In genomic region chr5:130307921-130308320, GRCm38 (mm10) we compare ENCODE assay signal across 22 mouse cellular contexts. TPM values are rescaled to one million over a fixed set of nuclear protein-coding genes. Genes with fewer than 3 reads are reported as not detected.
DNase-seq lines count a peak whose midpoint lies in the region; ATAC-seq and TF ChIP-seq lines count a peak whose summit lies in the region.
"Had no signal": no experiment of that assay in that cellular context is flagged by ENCODE, and none has a peak within 500 bp of the region (broad histone marks: within the 10 kb centered on the region; RNA-seq: fewer than 3 reads in every experiment).

No protein-coding gene starts in this region.

- no peaks in the 10 kb centered on the region for H3K4me1 ChIP-seq in hindbrain, embryonic 14.5 days (replicated peaks; ENCODE audit: control insufficient read depth, insufficient read depth, low read length)
- H3K4me1 ChIP-seq in hindbrain, embryonic 10.5 days (replicated peaks) = no peaks in the 10 kb centered on the region
- H3K4me1 ChIP-seq in ES-Bruce4 (ENCODE audit: control insufficient read depth, insufficient read depth, low read length) (no peaks in the 10 kb centered on the region), ES-E14 (ENCODE audit: control insufficient read depth in 2 of 2, insufficient read depth in 2 of 2, low read length in 2 of 2, poor library complexity in 1 of 2) (peaks cover 4% of the 10 kb centered on the region in 2 experiments; a peak in 1 of 4 replicates)
- 0 out of 2 replicates have a peak, but pooled peaks cover 5% of the 10 kb centered on the region for H3K4me1 ChIP-seq in hindbrain, embryonic 15.5 days (replicated peaks)
- no peaks in the 10 kb centered on the region for H3K4me1 ChIP-seq in forebrain, postnatal 0 days (ENCODE audit: insufficient read depth)
- H3K4me1 ChIP-seq: embryonic facial prominence, embryonic 10.5 days; heart, embryonic 10.5 days had no signal

- peak overlapping the region; percentile 40 for H3K27ac ChIP-seq in hindbrain, embryonic 14.5 days
- H3K27ac ChIP-seq in hindbrain, embryonic 10.5 days = no peak overlapping the region
- H3K27ac ChIP-seq in ES-Bruce4 (ENCODE audit: insufficient read depth, low read length) = no peak overlapping the region
- no peak overlapping the region for H3K27ac ChIP-seq in ES-E14 (ENCODE audit: insufficient read depth, low read depth, low read length, poor library complexity, severe bottlenecking)
- 0 out of 2 replicates have a peak overlapping the region, but pooled peaks have one; percentile 32 for H3K27ac ChIP-seq in hindbrain, embryonic 15.5 days (replicated peaks)
- no peak overlapping the region for H3K27ac ChIP-seq in forebrain, postnatal 0 days (ENCODE audit: low read depth, low read length)
- H3K27ac ChIP-seq: embryonic facial prominence, embryonic 10.5 days; heart, embryonic 10.5 days had no signal

- H3K36me3 ChIP-seq in hindbrain, embryonic 14.5 days (replicated peaks; ENCODE audit: control insufficient read depth, insufficient read depth) = peaks cover 11% of the 10 kb centered on the region; the same call in 1 of the 2 replicates
- peaks cover 76% of the 10 kb centered on the region for H3K36me3 ChIP-seq in hindbrain, embryonic 10.5 days
- H3K36me3 ChIP-seq in ES-Bruce4 (ENCODE audit: control insufficient read depth, insufficient read depth, low read length, poor library complexity, severe bottlenecking) (peaks cover 2% of the 10 kb centered on the region; the same call in 1 of the 2 replicates), ES-E14 (ENCODE audit: control insufficient read depth, insufficient read depth, low read length, poor library complexity, severe bottlenecking) (peaks cover 3% of the 10 kb centered on the region; the same call in 1 of the 2 replicates)
- H3K36me3 ChIP-seq in hindbrain, embryonic 15.5 days = peaks cover 5% of the 10 kb centered on the region; the same call in 1 of the 2 replicates
- H3K36me3 ChIP-seq in forebrain, postnatal 0 days (ENCODE audit: insufficient read depth) = no peaks in the 10 kb centered on the region

- 82% methylated on average over 7 of the region's 7 CpGs for WGBS in hindbrain, embryonic 14.5 days
- 87% methylated on average over 7 of the region's 7 CpGs for WGBS in hindbrain, embryonic 10.5 days
- 72% methylated on average over 7 of the region's 7 CpGs for WGBS in hindbrain, embryonic 15.5 days
- 82% methylated on average over 7 of the region's 7 CpGs for WGBS in forebrain, postnatal 0 days

- ATAC-seq in hindbrain, embryonic 14.5 days (ENCODE audit: low FRiP score) = no peak
- no peak for ATAC-seq in hindbrain, embryonic 15.5 days (ENCODE audit: low FRiP score, low read depth)
- ATAC-seq in forebrain, postnatal 0 days = no peak
- ATAC-seq: forebrain, embryonic 14.5 days; inflammation-experienced regulatory T-cells, adult 6 months; intestine, postnatal 0 days had no signal

- H3K4me2 ChIP-seq in hindbrain, embryonic 14.5 days (replicated peaks) = no peak overlapping the region
- no peak overlapping the region for H3K4me2 ChIP-seq in hindbrain, embryonic 15.5 days
- H3K4me2 ChIP-seq in forebrain, postnatal 0 days (ENCODE audit: low read depth) = no peak overlapping the region

- no peak overlapping the region for H3K9ac ChIP-seq in hindbrain, embryonic 14.5 days
- H3K9ac ChIP-seq in ES-Bruce4 (ENCODE audit: low read depth, poor library complexity, severe bottlenecking) (no peak overlapping the region), ES-E14 (ENCODE audit: insufficient read depth, low read depth, low read length, poor library complexity, severe bottlenecking) (no peak overlapping the region)
- H3K9ac ChIP-seq in hindbrain, embryonic 15.5 days = no peak overlapping the region
- no peak overlapping the region for H3K9ac ChIP-seq in forebrain, postnatal 0 days

- in situ Hi-C loops in ES-E14 (cut with MboI; ENCODE audit: low sequenced_read_pairs in 2 of 2, unreplicated experiment in 2 of 2) = no loop called here

- TF ChIP-seq CTCF in ES-Bruce4 (IDR thresholded peaks at IDR 0.05; ENCODE audit: low read depth, low read length) = no peak
- no peak for TF ChIP-seq CTCF in forebrain, postnatal 0 days (IDR thresholded peaks at IDR 0.05; ENCODE audit: low read depth)

- DNase-seq in hindbrain, embryonic 14.5 days (ENCODE audit: low spot score) = no peak
- DNase-seq in hindbrain, embryonic 10.5 days (ENCODE audit: low spot score) = no peak
- peak; percentile 65 for DNase-seq in ES-E14 (ENCODE audit: low read depth, low spot score)
- no peak for DNase-seq in forebrain, postnatal 0 days
- no peak for DNase-seq in left cerebral cortex, adult 18-20 months (ENCODE audit: low spot score in 2 of 2)
- no peak for DNase-seq in ovary, postnatal 14 days (ENCODE audit: low spot score)
- DNase-seq: adrenal gland, adult 8-10 months; adrenal gland, postnatal 36 days; cerebellum, adult 2 months; cerebellum, postnatal 10 days; gastrocnemius, postnatal 10 days; heart, adult 18-20 months; heart, postnatal 10 days; heart, postnatal 4 days had no signal

- TF ChIP-seq EP300 in ES-Bruce4 (IDR thresholded peaks at IDR 0.05; ENCODE audit: insufficient read depth, low read depth, low read length) = peak; percentile 59; the same call in 1 of the 2 replicates

- TF ChIP-seq POLR2A in ES-Bruce4 (IDR thresholded peaks at IDR 0.05; ENCODE audit: insufficient read depth, low read length) = no peak

- no peaks in the 10 kb centered on the region for H3K9me3 ChIP-seq in hindbrain, embryonic 14.5 days (ENCODE audit: control insufficient read depth, low read length)
- H3K9me3 ChIP-seq in hindbrain, embryonic 10.5 days = 0 out of 2 replicates have a peak, but pooled peaks cover 3% of the 10 kb centered on the region
- no peaks in the 10 kb centered on the region for H3K9me3 ChIP-seq in ES-Bruce4 (replicated peaks; ENCODE audit: control insufficient read depth, insufficient read depth, low read length, poor library complexity, severe bottlenecking)
- H3K9me3 ChIP-seq in ES-E14 (ENCODE audit: control insufficient read depth, insufficient read depth, low read depth, low read length) = no peaks in the 10 kb centered on the region
- H3K9me3 ChIP-seq in hindbrain, embryonic 15.5 days = no peaks in the 10 kb centered on the region
- no peaks in the 10 kb centered on the region for H3K9me3 ChIP-seq in forebrain, postnatal 0 days (ENCODE audit: low read length)
- H3K9me3 ChIP-seq: embryonic facial prominence, embryonic 10.5 days; heart, embryonic 10.5 days had no signal

- H3K4me3 ChIP-seq in hindbrain, embryonic 14.5 days (replicated peaks; ENCODE audit: low read length) = no peak overlapping the region
- no peak overlapping the region for H3K4me3 ChIP-seq in hindbrain, embryonic 10.5 days
- H3K4me3 ChIP-seq in ES-Bruce4 (ENCODE audit: low read depth, low read length) = no peak overlapping the region
- H3K4me3 ChIP-seq in ES-E14 (ENCODE audit: insufficient read depth in 1 of 2, low read depth in 1 of 2, low read length in 2 of 2, poor library complexity in 1 of 2, severe bottlenecking in 1 of 2) = no peak overlapping the region
- no peak overlapping the region for H3K4me3 ChIP-seq in hindbrain, embryonic 15.5 days
- no peak overlapping the region for H3K4me3 ChIP-seq in forebrain, postnatal 0 days (ENCODE audit: low read depth, low read length)
- H3K4me3 ChIP-seq: embryonic facial prominence, embryonic 10.5 days; heart, embryonic 10.5 days had no signal

- H3K27me3 ChIP-seq in hindbrain, embryonic 14.5 days (ENCODE audit: control insufficient read depth, insufficient read depth, low read length) = no peaks in the 10 kb centered on the region
- no peaks in the 10 kb centered on the region for H3K27me3 ChIP-seq in hindbrain, embryonic 10.5 days (ENCODE audit: insufficient read depth, poor library complexity, severe bottlenecking)
- H3K27me3 ChIP-seq in ES-Bruce4 (ENCODE audit: control insufficient read depth, insufficient read depth, low read length, poor library complexity, severe bottlenecking) = no peaks in the 10 kb centered on the region
- H3K27me3 ChIP-seq in hindbrain, embryonic 15.5 days = no peaks in the 10 kb centered on the region
- H3K27me3 ChIP-seq in forebrain, postnatal 0 days (ENCODE audit: insufficient read depth, low read length) = no peaks in the 10 kb centered on the region
- H3K27me3 ChIP-seq: CH12.LX had no signal

TF ChIP-seq in ES-E14, 5 proteins besides CTCF, POLR2A, EP300 and RAD21:
- no peak for TF ChIP-seq ZNF384 (IDR thresholded peaks at IDR 0.05; ENCODE audit: low read depth, low read length)
- TF ChIP-seq CHD2 (IDR thresholded peaks at IDR 0.05; ENCODE audit: low read depth, low read length) = no peak
- TF ChIP-seq MAFK (IDR thresholded peaks at IDR 0.05; ENCODE audit: insufficient read depth, low read depth, low read length) = no peak
- TF ChIP-seq HCFC1 (IDR thresholded peaks at IDR 0.05; ENCODE audit: borderline replicate concordance, insufficient read depth, low read length) = no peak
- TF ChIP-seq ZC3H11A (IDR thresholded peaks at IDR 0.05; ENCODE audit: borderline replicate concordance, low read depth, low read length) = no peak

RNA-seq across cellular contexts. Expression of gene Tyw1, which starts 52.5 kb away (rescaled TPM):
- 20.8 and 27.2 TPM in 2 replicates for polyA plus RNA-seq in hindbrain, embryonic 14.5 days (2014; fragmentation: Nextera tagmentation; extraction: Ambion mirVana)
- 32.9 and 33.7 TPM in 2 replicates for polyA plus RNA-seq in hindbrain, embryonic 10.5 days (2016; fragmentation: Nextera tagmentation; extraction: Ambion mirVana)
- polyA plus RNA-seq in ES-Bruce4 (2011; ENCODE audit: insufficient read depth, insufficient read length, low read depth, missing spikeins) = 27.7 and 27.8 TPM in 2 replicates
- total RNA-seq in ES-E14 (2012; rRNA removed) = 87.9 and 135 TPM in 2 replicates
- 21.9 and 22.3 TPM in 2 replicates for polyA plus RNA-seq in hindbrain, embryonic 15.5 days (2015; fragmentation: Nextera tagmentation; extraction: Ambion mirVana)
- 18.0 and 19.8 TPM in 2 replicates for total RNA-seq in forebrain, postnatal 0 days (2014; rRNA removed)
- 17.8 and 18.5 TPM in 2 replicates for polyA plus RNA-seq in forebrain, postnatal 0 days (2015; fragmentation: Nextera tagmentation; extraction: Ambion mirVana)
- 10 to 100 TPM; 14.0 to 15.0 TPM for total RNA-seq in left cerebral cortex, adult 18-20 months (2021)

RNA-seq across cellular contexts. Expression of gene Sbds, which starts 52.6 kb away (rescaled TPM):
- 48.2 and 49.9 TPM in 2 replicates for polyA plus RNA-seq in hindbrain, embryonic 14.5 days (2014; fragmentation: Nextera tagmentation; extraction: Ambion mirVana)
- 64.4 and 77.3 TPM in 2 replicates for polyA plus RNA-seq in hindbrain, embryonic 10.5 days (2016; fragmentation: Nextera tagmentation; extraction: Ambion mirVana)
- 66.8 and 68.5 TPM in 2 replicates for polyA plus RNA-seq in ES-Bruce4 (2011; ENCODE audit: insufficient read depth, insufficient read length, low read depth, missing spikeins)
- 50.6 and 61.0 TPM in 2 replicates for total RNA-seq in ES-E14 (2012; rRNA removed)
- polyA plus RNA-seq in hindbrain, embryonic 15.5 days (2015; fragmentation: Nextera tagmentation; extraction: Ambion mirVana) = 56.2 and 56.7 TPM in 2 replicates
- total RNA-seq in forebrain, postnatal 0 days (2014; rRNA removed) = 27.2 and 27.8 TPM in 2 replicates
- 43.7 and 45.2 TPM in 2 replicates for polyA plus RNA-seq in forebrain, postnatal 0 days (2015; fragmentation: Nextera tagmentation; extraction: Ambion mirVana)
- total RNA-seq in left cerebral cortex, adult 18-20 months (2021) = 10 to 100 TPM; 83.8 to 90.3 TPM

Comparison
In these comparisons a context has a peak if more than half of its experiments do, and no peak if none do; other contexts are left out.
1. H3K27ac ChIP-seq: peak in hindbrain, embryonic 14.5 days (single experiment) and hindbrain, embryonic 15.5 days (single experiment); none in hindbrain, embryonic 10.5 days (single experiment), ES-Bruce4 (single experiment), ES-E14 (single experiment) and forebrain, postnatal 0 days (single experiment).